Mouse (Mus musculus): ENCODE results near the gene Gm26558.

- TF ChIP-seq CTCF (IDR thresholded peaks at IDR 0.05; ENCODE audit: low read depth): no peak
- no peak for TF ChIP-seq EP300 (IDR thresholded peaks at IDR 0.05; ENCODE audit: low read depth)
Measured at GRCm38 (mm10) chr2:70614745-70615351, 47.1 kb downstream of the Gm26558 start.
